Mouse (Mus musculus) layer of hippocampus, adult 6 months (tissue): ENCODE data around the gene Parp6. TPM values are rescaled to one million over a fixed set of nuclear protein-coding genes. Genes with fewer than 3 reads are reported as not detected.

Source experiments
- long read RNA-seq, 2 experiments: library from polyadenylated mRNA; unstranded; transcript quantifications; one replicate each; pipeline ENCODE4 v2.0.0; 2019 to 2020
- polyA plus RNA-seq: library from polyadenylated mRNA; unstranded; fragments of <200 nt; fragmentation: Nextera tagmentation; gene quantifications from 2 replicates; pipeline ENCODE4 v1.2.3, GENCODE M21; 2021

Gene Parp6
- polyA plus RNA-seq, result 46.9 and 60.7 TPM in 2 replicates
- long read RNA-seq, experiment 1, transcript Parp6-202 (24 exons, 2,631 nt), result major isoform, 52 of 452 reads
- long read RNA-seq, experiment 1, transcript Parp6-201 (24 exons, 2,709 nt), result minor isoform, 11 of 452 reads
- long read RNA-seq, experiment 1, partial matches to known transcripts, result 342 of 452 reads
- long read RNA-seq, experiment 1, other reads (novel, unspliced or antisense), result 44 of 452 reads
- long read RNA-seq, experiment 2, transcript Parp6-202 (24 exons, 2,631 nt), result major isoform, 174 of 535 reads
- long read RNA-seq, experiment 2, transcript Parp6-201 (24 exons, 2,709 nt), result minor isoform, 129 of 535 reads
- long read RNA-seq, experiment 2, partial matches to known transcripts, result 26 of 535 reads
- long read RNA-seq, experiment 2, other reads (novel, unspliced or antisense), result 204 of 535 reads

DNA sequence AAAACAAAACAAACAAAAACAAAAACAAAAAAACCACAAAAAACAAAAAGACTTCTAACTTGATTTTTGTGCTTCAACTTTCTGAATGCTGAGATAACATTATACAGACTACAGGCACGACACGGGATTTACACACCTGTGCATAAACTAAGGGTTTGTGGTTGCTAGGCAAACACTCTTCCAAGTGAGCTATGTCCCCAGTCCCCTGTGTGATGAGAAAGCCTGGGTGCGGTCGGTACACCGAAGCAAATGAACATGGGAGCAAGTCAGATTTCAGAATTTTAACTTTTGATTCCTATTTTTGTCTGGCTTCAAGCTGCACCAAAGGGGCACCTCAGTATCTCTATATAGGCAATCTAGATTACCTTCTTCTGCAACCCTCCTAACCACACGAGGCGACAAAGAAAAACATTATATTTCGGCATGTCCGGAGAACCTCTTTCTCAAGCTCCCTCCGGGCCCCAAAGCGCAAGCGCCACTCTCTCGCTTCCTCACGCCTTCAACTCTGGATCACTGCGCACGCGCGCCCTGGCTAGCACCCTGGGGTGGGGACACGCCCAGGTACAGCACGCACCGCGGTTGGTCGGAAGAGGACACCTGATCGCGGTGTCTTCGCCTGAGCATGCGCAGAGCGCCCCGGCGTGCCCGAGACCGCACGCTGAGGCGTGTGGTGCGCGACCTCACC is at the start of gene Parp6:
Gene Parp6 (plus strand): TSS at position 663 of the 685 bp plus-strand sequence.

DNA sequence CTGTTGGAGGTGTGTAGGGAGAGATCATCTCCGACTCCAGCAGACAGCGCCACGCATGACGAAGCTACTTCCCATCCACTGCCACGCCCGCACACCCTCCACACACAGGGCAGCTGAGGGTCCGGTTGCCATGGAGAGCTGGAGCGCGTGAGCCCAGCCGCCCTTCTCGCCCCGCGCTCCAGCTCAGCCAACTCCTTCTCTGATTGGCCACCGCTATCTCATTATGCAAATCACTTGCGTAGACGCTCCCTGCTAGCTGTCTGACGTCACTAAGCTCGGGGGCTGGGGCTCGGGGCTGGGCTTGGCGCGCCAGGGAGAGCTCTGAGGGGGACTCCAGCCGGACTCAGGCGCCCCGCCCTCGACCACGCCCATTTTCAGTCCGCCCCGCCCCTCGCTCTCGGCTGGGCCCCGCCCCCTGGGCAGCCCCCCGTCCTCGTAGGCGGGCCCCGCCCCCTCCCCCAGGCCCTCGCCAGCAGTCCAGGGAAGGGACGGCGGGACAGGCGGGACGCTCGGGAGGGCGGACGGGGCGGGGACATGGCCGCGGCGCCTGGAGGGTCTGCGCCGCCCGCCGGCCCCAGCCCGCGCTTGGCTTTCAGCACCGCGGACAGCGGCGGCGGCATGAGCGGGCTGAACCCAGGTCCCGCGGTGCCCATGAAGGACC is 39.1 kb upstream of the Parp6 start, which contains the start of gene Celf6:
Gene Celf6 (plus strand): TSS at position 74 of the 661 bp plus-strand sequence.

DNA sequence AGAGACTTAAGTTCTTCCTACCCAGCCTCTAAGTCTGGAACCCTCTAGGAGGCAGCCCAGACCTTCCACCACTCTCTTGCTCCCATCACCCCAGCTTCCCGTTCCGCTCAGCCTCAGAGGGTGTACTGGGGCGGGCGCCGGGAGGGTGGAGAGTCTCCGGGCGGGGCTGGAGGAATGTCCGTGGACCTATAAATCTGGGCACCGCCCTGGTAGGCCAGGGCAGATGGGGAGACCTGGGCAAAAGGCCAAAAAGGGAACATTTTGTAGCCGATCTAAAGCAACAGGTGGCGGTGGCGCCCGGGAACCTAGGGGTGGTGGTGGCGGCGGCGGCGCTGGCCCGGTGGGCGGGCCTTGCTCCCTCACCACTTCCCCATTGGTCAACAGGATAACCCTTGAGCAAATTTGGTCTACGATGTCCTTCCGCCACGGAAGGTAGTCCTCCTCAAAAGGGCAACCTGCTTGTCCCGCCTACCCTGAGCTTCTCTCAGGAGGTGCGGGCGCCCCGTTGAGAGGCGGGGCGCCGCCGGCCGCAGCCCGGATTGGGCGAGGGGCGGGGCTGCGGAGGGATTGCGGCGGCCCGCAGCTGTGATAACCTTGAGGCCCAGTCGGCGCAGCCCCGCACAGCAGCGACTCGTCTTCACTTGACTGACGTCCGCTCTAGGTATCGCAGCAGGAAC is 39.0 kb downstream of the Parp6 start, which contains the start of gene Pkm:
Gene Pkm (plus strand): TSS at position 411 of the 677 bp plus-strand sequence.

DNA sequence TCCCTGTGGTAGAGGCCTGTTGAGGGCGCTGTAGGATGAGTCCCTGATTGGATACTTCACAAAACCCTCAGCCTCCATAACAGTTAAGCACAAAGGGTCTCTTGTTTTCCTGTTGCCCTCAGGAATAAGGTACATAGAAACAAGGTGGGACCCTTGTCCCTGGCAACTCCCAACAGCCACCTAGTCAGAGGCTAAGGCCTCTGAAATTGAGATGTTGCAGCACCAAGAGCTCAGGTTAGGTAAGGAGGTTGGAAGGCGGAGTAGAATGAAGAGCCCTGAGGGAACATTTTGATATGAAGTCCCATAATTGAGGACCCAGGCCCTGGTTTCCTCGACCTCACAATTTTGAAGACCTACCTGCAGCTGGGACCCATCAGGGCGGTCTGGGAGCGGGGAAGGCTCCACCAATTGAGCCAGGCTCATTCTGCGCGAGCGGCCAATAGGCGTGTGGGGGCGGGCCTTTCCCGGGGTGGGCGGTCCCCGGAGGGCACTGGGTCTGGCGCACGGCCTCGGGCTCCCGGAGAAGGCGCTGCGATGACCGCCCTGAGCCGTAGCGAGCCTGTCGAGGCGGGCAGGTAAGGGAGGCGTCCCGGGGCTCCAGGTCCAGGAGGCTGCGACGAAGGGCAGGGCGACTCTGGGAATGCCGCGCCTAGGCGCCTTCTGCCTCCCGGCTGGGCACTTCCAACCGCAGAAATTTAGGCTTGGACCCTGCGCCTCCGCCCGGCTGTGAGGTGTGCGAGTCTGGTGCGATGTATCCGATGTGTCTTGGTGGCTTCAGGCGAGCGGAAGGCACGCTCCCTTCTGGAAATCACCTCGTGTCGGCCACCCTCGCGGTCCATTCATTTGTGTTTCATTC is 62.8 kb downstream of the Parp6 start, which contains the start of gene Gramd2:
Gene Gramd2 (plus strand): TSS at position 467 of the 856 bp plus-strand sequence.

Other genes starting within 250 kb of the Parp6 start
- gene Arih1, start 130.7 kb upstream of the Parp6 start, polyA plus RNA-seq, result 3.8 and 4.9 TPM in 2 replicates
- 61.5 and 64.8 TPM in 2 replicates for gene Hexa, start 77.7 kb upstream of the Parp6 start, polyA plus RNA-seq
- 3.1 and 4.0 TPM in 2 replicates for gene Tmem202, start 77.4 kb upstream of the Parp6 start, polyA plus RNA-seq
- gene Celf6, start 39.4 kb upstream of the Parp6 start, polyA plus RNA-seq, result 7.1 and 8.0 TPM in 2 replicates
- gene Pkm, start 39.1 kb downstream of the Parp6 start, polyA plus RNA-seq, result 1,279 and 1,289 TPM in 2 replicates
- gene Gramd2, start 62.9 kb downstream of the Parp6 start, polyA plus RNA-seq, result 4.7 and 6.3 TPM in 2 replicates
- 4.2 and 4.3 TPM in 2 replicates for gene Senp8, start 133.4 kb downstream of the Parp6 start, polyA plus RNA-seq
- gene Myo9a, start 133.6 kb downstream of the Parp6 start, polyA plus RNA-seq, result 5.1 and 5.3 TPM in 2 replicates